Mouse (Mus musculus) effector memory CD4-positive, alpha-beta T cell, adult 7 months (primary cell): ENCODE results near the gene Myd88. TPM values are rescaled to one million over a fixed set of nuclear protein-coding genes. Genes with fewer than 3 reads are reported as not detected.

Experiments
- polyA plus RNA-seq: library from polyadenylated mRNA; unstranded; fragments of 100-300 nt; shearing (Covaris generic); gene quantifications from one replicate; pipeline ENCODE4 v1.2.1, GENCODE M21; 2017

Gene Myd88
- 61.7 TPM for polyA plus RNA-seq

DNA sequence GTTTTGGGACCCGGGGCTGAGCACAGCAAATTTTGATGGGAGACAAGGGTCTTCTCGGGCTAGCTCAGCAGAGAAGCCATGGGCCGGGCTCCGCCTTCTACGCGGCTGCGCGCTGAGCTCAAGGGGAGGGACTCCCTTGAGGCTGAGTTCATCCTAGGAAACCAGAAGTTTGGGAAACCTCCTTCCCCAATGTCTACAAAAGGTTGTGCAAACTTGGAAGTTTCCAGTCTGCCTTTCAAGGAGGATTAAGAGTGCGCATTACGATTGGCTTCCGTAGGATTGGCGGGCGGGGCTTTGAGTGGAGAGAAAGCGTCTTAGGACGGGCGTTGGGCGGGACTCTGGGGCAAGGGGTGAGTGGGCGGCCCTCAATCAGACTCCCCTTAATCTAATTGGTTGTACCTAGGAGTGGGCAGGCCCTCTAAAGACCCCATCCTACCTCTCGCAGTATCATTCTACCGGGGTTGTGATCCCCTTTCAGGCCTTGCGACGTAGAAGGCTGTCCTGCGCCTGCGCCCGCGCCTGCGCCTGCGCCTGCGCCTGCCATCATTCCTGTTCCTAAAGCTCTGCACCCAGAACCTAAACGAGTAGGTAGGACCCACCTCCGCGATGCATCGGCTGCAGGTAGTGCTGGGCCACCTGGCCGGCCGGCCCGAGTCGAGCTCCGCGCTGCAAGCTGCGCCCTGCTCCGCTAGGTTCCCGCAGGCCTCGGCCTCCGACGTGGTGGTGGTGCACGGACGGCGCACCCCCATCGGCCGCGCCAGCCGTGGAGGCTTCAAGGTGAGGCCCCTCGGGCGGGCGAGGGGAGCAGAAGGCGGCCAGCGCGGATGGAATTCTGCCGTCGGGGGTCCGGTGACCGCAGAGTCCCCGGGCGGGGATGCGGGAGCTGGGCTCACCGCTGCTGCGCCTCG lies at the start of gene Myd88:
TSS of gene Myd88 (minus strand) at position 503 of the 908 bp plus-strand sequence.

GRCm38 (mm10) chr9:119365284-119365683 lies 24.1 kb upstream of the Myd88 start, which contains the start of gene Slc22a14:
Gene Slc22a14 (minus strand): TSS chr9:119365553.

DNA sequence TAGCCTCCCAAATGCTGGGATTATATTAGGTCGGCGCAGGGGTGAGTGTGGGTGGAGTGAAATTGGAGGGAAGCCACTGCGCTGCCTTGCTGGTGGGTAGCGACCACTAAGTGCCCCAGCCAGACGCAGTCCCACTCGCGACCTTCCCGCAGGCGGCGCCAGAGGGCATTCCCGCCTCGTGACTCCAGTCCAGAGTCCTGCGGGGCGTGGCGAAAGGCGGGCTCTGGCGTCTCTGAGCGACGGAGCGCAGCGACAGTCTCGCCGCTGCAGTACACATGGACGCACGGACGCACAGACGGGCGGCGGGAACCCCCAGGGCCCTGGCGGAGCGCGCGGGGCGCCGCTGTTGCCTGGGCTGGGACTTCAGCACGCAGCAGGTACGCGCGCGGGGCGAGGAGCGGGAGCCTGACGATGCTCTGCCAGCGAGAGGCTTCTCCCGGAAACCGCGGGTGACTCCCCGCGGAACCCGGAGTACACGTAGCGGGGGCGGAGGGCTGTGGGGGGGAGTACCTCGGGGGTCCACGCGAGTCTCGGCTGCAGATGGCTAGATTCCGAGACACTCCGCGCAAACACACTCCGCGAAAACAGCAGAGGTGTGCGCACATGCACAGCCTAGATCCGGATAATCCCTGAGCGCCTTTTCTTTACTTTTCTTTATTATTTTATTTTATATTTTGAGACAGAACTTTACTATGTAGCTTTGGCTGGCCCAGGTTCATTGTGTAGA lies 16.3 kb upstream of the Myd88 start, which contains the start of gene Xylb:
TSS of gene Xylb (plus strand) at position 51 of the 727 bp plus-strand sequence.

DNA sequence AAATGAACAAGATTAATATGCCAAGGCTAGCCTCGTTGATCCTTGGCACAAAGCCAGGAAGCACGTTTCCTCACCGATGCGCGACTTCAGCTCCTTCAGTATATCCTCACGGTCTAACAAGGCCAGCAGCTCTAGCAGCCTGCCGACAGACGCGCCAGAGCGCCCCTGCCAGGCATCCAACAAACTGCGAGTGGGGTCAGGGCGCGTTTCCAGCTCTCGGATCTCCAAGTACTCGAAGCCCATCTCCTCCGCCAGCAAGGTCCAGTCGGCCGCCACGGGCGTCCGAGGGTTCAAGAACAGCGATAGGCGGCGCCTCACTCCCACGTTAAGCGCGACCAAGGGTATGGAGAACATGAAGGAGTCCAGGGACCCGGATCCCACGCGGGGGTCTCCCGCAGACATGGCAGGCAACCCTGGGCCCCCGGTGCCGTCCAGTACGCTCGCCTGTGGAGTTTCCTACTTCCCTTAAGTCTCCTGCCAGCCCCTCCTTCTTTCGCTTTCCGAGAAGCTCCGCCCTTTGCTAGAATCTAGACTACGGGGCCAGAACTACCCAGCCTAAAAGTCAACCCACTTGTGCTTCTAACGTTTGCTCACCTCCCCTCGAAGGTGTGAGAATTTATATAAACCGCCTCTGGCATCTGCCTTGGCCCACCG lies 1.5 kb downstream of the Myd88 start, which contains the start of gene Acaa1a:
TSS of gene Acaa1a (plus strand) at position 119 of the 654 bp plus-strand sequence.

GRCm38 (mm10) chr9:119322289-119323259 lies 18.6 kb downstream of the Myd88 start, which contains the start of gene Oxsr1:
Gene Oxsr1 (minus strand): TSS chr9:119322427.

Other genes starting within 250 kb of the Myd88 start
- gene Plcd1, start 247.9 kb downstream of the Myd88 start, polyA plus RNA-seq, result 4.6 TPM
- 0.98 TPM for gene Dlec1, start 238.9 kb downstream of the Myd88 start, polyA plus RNA-seq
- gene Acaa1b, start 184.3 kb downstream of the Myd88 start, polyA plus RNA-seq, result 0.54 TPM
- gene Gm47289, start 182.2 kb downstream of the Myd88 start, polyA plus RNA-seq, result not detected
- gene Slc22a13, start 132.3 kb downstream of the Myd88 start, polyA plus RNA-seq, result 0.63 TPM
- 37.2 TPM for gene Oxsr1, start 19.0 kb downstream of the Myd88 start, polyA plus RNA-seq
- 82.9 TPM for gene Acaa1a, start 1.7 kb downstream of the Myd88 start, polyA plus RNA-seq
- not detected for gene Xylb, start 16.0 kb upstream of the Myd88 start, polyA plus RNA-seq
- not detected for gene Slc22a14, start 24.1 kb upstream of the Myd88 start, polyA plus RNA-seq
- not detected for gene Acvr2b, start 60.7 kb upstream of the Myd88 start, polyA plus RNA-seq
- gene Exog, start 103.5 kb upstream of the Myd88 start, polyA plus RNA-seq, result 2.7 TPM
- not detected for gene Scn5a, start 237.6 kb upstream of the Myd88 start, polyA plus RNA-seq